Mouse (Mus musculus) T-cell, adult 2 months (primary cell): Measurements from ENCODE around the gene Pck1.
A peak's percentile ranks its signal among the peaks of the same experiment; 100 is the strongest.

ENCODE experiments used
- DNase-seq: peaks from one replicate; pipeline ENCODE4 v3.0.0; 2022; ENCODE audit warnings: low spot score

The Pck1 gene

GRCm38 (mm10) chr2:173173521-173174511 is 21.0 kb downstream of the Pck1 start:
- peak; percentile 76 for DNase-seq

GRCm38 (mm10) chr2:173174569-173174968 is 21.7 kb downstream of the Pck1 start:
- no peak for DNase-seq

- DNase-seq, result no peak
These were observed 22.9 kb downstream of the Pck1 start for GRCm38 (mm10) chr2:173175703-173176102.

DNA sequence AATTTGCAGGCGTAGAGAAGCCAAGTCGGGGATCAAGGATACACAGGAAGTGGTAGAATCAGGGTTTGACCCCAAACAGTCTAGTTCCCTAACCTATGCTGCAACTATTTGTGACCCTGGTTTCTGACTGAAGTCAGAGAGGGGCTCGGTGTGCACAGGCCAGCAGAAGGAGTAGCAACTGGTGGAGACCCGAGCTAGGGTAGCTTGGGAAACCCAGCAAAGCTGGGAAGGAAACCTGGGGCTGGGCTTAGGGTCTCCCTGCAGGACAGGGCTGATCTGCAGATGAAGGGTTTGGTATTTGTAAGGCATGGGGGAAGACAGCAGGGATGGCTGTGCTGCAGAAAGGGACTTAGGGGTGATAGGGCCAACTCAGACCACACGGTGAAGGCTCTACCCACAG is 24.6 kb downstream of the Pck1 start:
- DNase-seq, result no peak

DNA sequence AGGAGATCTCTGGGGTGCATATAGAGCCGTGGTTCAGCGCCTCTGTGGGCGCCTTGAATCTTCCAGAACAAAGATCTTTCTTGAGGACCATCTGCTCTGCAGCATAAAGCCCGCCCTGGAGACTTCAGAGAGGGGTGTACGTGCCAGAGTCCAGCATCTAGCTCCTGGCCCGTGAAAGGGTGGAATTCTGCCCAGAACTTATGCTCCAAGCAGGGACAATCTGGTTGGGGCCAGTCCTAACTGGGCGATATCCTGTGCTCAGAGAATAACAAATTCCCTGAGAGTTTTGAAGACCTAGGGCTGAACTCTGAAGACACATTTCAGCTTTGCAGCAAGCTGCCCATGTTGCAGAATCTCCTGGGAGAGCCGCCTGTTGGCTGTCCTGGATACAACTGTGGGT is 25.1 kb downstream of the Pck1 start:
- DNase-seq, result no peak

DNA sequence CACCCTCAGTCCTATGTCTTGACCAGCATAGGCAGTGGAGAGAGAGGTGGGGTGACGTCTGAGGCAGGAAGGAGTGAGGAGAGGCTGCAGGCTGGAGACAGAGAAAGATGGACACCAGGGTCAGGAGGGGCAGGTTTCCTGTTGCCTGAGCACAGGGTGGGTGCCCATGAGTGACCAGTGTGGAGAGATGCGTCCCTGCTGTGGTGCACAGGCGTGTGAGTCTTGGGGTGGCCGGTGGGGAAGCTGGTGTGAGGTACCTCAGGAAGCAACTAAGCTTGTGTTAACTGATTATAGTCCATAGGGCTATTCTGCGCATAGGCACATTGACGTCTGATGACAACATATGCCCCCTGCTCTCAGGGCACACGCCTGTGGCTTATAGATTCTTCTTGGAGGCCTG is 26.2 kb downstream of the Pck1 start:
- DNase-seq, result no peak

DNA sequence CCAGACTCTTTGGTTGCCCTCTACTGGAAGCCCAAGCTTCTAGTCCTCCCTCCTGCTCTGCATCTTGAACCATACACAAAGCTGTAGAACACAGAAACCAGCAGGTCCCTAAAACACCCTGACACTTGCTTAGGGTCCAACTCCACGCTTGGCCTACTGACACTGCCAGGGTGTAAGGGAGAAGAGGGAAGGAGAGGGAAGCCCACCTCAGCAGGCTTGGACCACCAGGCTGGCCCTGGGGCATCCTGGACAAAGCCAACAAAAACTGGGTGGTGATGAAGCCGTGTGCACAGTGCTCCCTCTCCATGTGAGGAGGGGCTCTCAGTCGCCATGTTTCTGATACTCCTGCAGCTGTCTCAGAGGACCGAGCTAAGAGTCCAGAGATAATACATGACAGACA is 27.2 kb downstream of the Pck1 start:
- DNase-seq, result no peak

- DNase-seq, result no peak
These were observed 28.0 kb downstream of the Pck1 start for GRCm38 (mm10) chr2:173180721-173181388.

GRCm38 (mm10) chr2:173181486-173181885 is 28.6 kb downstream of the Pck1 start:
- DNase-seq, result no peak

GRCm38 (mm10) chr2:173181901-173182300 is 29.1 kb downstream of the Pck1 start:
- no peak for DNase-seq

DNA sequence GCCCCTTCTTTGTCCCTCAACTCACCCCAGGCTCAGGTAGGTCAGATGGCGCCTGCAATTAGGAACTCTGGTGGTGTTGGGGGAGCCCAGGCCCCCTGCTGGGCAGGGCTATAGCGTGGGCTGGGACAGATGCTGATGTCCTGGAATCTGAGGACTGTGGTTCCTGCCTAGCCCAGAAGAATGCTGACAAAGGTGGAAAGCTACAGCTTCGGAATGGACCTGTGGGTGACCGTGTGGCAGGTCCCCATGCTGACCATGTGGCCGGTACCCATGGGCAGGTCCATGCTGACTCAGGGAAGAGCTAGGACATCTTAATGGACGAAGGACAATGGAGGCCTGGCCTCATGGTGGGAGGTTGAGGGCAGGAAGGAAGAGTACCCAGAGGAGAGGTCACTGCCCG is 29.9 kb downstream of the Pck1 start:
- DNase-seq, result no peak

DNA sequence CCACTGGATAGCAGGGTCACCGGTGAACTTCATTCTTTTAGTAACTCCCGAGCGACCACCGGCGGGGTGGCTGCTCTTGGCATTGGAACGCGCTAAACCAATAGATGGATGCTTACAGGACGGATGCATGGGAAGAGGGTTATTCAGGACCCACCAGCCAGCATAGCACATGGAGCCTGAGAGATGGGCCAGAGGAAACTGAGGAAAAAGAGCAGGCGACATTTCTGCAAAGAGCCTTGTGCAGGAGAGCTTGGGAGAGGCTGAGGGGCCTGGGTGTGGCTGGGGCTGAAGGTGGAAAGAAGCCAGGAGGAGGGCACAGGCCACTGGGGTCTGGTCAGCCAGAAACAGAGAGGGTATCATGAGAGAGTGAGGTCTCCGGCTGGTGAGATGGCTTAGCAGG is 30.5 kb downstream of the Pck1 start:
- no peak for DNase-seq

DNA sequence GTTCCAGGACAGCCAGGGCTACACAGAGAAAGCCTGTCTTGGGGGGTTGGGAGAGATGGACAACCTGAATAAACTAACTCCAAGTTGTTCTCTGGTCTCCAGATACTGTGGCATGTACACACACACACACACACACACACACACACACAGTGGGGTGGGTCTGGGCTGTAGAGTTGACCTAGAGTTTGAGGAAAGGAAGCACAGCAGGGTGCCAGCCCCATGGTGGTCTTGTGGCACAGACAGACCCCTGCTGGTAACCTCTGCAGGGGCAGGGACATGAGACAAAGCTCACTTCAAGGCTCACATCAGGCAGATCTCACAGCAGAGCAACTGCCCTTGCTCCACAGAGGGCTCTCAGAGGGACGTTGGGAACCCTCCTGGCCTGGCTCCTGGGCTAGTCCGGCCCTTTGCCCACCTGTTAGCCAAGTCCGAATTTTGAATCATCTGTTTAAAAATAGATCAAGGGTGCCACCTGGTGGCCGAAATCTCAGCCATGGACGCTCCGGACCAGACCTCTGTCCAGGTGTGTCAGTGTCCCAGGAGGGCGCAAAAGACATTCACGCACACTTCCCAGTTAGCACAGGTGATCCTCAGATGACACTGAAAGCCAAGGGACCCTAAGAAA is 31.1 kb downstream of the Pck1 start:
- no peak for DNase-seq

- no peak for DNase-seq
These were observed 31.7 kb downstream of the Pck1 start for GRCm38 (mm10) chr2:173184475-173185080.

GRCm38 (mm10) chr2:173185282-173185681 is 32.4 kb downstream of the Pck1 start:
- DNase-seq, result no peak

GRCm38 (mm10) chr2:173186047-173186943 is 33.4 kb downstream of the Pck1 start:
- DNase-seq, result peak; percentile 61

- no peak for DNase-seq
These were observed 34.5 kb downstream of the Pck1 start for GRCm38 (mm10) chr2:173187182-173187855.

- DNase-seq, result no peak
These were observed 41.9 kb downstream of the Pck1 start for GRCm38 (mm10) chr2:173194796-173195195.

- DNase-seq, result no peak
These were observed 50.3 kb downstream of the Pck1 start for GRCm38 (mm10) chr2:173202924-173203689.

GRCm38 (mm10) chr2:173203726-173204125 is 50.9 kb downstream of the Pck1 start:
- no peak for DNase-seq
